Mouse (Mus musculus) myocyte (in vitro differentiated cells): ENCODE data around the gene Hhat.

Experiments used
- CEBPB ChIP-seq: IDR thresholded peaks from 2 replicates; pipeline ENCODE4 v1.6.1; 2011; ENCODE audit warnings: mild to moderate bottlenecking, moderate library complexity; ENCODE audit not compliant: poor library complexity, insufficient read depth, severe bottlenecking
- E2F4 ChIP-seq: IDR thresholded peaks from one replicate; pipeline ENCODE4 v1.6.1; 2011; ENCODE audit warnings: mild to moderate bottlenecking, control low read depth, moderate library complexity; ENCODE audit not compliant: insufficient read depth
- MAX ChIP-seq: IDR thresholded peaks from one replicate; pipeline ENCODE4 v1.6.1; 2011; ENCODE audit warnings: low read depth, mild to moderate bottlenecking, control low read depth
- MYOG ChIP-seq, 3 experiments: IDR thresholded peaks; one replicate each; pipeline ENCODE4 v1.6.1; 2011; ENCODE audit warnings: control low read depth in 2 of 3, low read depth in 2 of 3, mild to moderate bottlenecking in 2 of 3; ENCODE audit not compliant: insufficient read length in 2 of 3, control insufficient read depth in 1 of 3, insufficient read depth in 1 of 3
- POLR2A ChIP-seq: IDR thresholded peaks from one replicate; pipeline ENCODE4 v1.6.1; 2011; ENCODE audit warnings: low read depth, mild to moderate bottlenecking, control low read depth, moderate library complexity; ENCODE audit not compliant: insufficient read length
- POLR2AphosphoS2 ChIP-seq: IDR thresholded peaks from one replicate; pipeline ENCODE4 v1.6.1; 2011; ENCODE audit warnings: low read depth, control low read depth; ENCODE audit not compliant: insufficient read length
- SRF ChIP-seq: IDR thresholded peaks from one replicate; pipeline ENCODE4 v1.6.1; 2011; ENCODE audit warnings: low read depth; ENCODE audit not compliant: control insufficient read depth, insufficient read length
- TCF12 ChIP-seq: IDR thresholded peaks from one replicate; pipeline ENCODE4 v1.6.1; 2011; ENCODE audit warnings: mild to moderate bottlenecking, control low read depth; ENCODE audit not compliant: poor library complexity, insufficient read depth, severe bottlenecking
- USF1 ChIP-seq: IDR thresholded peaks from one replicate; pipeline ENCODE4 v1.6.1; 2011; ENCODE audit warnings: low read depth, mild to moderate bottlenecking, control low read depth, moderate library complexity

DNA sequence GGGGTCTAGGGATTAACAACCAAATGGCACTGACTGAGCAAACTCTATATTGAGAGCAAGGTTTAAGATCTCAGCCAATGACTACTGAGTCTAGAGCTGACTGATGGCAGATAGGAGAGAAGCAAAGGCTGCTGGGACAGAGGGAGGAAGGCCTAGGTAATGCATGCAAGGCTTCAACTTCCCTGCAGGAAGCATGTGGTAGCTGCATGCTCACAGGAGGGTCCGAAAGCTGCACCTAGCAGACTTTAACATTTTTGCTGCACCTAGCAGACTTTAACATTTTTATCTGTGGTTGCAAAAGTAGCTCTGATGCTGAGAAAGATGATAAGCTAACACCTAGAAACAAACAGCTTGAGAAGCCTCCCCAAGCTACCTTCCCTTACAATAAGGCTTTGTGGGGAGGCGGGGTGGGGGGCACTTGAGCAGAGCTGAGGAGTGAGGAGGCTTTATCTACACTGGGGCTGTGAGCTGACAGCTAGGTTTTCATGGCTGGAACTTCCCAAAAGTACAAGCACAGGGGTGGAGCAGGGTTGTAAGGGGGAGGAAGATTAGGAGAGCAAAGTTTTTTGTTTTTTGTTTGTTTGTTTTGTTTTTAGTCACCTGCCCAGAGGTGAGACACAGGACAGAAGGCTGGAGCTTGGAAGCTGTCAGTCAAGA lies 239.4 kb downstream of the Hhat start:
- TF ChIP-seq POLR2A (no peak), MYOG (IDR thresholded peaks at IDR 0.05; ENCODE audit: control insufficient read depth in 1 of 3, insufficient read depth in 1 of 3, insufficient read length in 2 of 3, low read depth in 2 of 3) (no peak), POLR2AphosphoS2 (no peak), CEBPB (no peak), SRF (no peak), TCF12 (no peak), MAX (no peak), USF1 (no peak), E2F4 (no peak)
